Mouse (Mus musculus): ENCODE data around the gene Zic1.

- TF ChIP-seq CTCF (IDR thresholded peaks at IDR 0.05; ENCODE audit: borderline replicate concordance, control insufficient read depth, extremely low read depth, insufficient read depth, low read length, poor library complexity), result no peak
- TF ChIP-seq POLR2A (IDR thresholded peaks at IDR 0.05; ENCODE audit: control insufficient read depth, extremely low read depth, insufficient read depth, low read length, poor library complexity), result no peak
These were observed 3.8 kb upstream of the Zic1 start for GRCm38 (mm10) chr9:91369293-91369991.
